Mouse (Mus musculus) heart, embryonic 11.5 days (tissue): ENCODE results near the gene Gm10974. TPM values are rescaled to one million over a fixed set of nuclear protein-coding genes. Genes with fewer than 3 reads are reported as not detected.

Experiments
- ATAC-seq: fragments of 200-750 bp; cut with Nextera tagmentation; replicated peaks from 2 replicates; pipeline ENCODE4 v1.8.0; 2017; ENCODE audit warnings: moderate library complexity; ENCODE audit not compliant: insufficient number of reproducible peaks, low FRiP score, low TSS enrichment
- H3K27ac ChIP-seq: fragments of 300-500 bp; sonication (generic); 2 replicates; pipeline ENCODE4 v1.5.1; 2014; ENCODE audit warnings: mild to moderate bottlenecking, low read depth, low read length
- H3K27me3 ChIP-seq: fragments of 300-500 bp; sonication (generic); 2 replicates; pipeline ENCODE4 v1.6.1; 2014; ENCODE audit warnings: mild to moderate bottlenecking, low read length, mixed read lengths; ENCODE audit not compliant: control insufficient read depth, insufficient read depth
- H3K36me3 ChIP-seq: fragments of 300-500 bp; sonication (generic); 2 replicates; pipeline ENCODE4 v1.6.1; 2014; ENCODE audit warnings: mild to moderate bottlenecking, low read length, moderate library complexity, mixed read lengths; ENCODE audit not compliant: control insufficient read depth, insufficient read depth
- H3K4me1 ChIP-seq: fragments of 300-500 bp; sonication (generic); 2 replicates; pipeline ENCODE4 v1.6.1; 2014; ENCODE audit warnings: low read length; ENCODE audit not compliant: control insufficient read depth, insufficient read depth
- H3K4me2 ChIP-seq: fragments of 300-500 bp; sonication (generic); 2 replicates; pipeline ENCODE4 v1.6.1; 2014; ENCODE audit warnings: mild to moderate bottlenecking, moderate library complexity
- H3K4me3 ChIP-seq: fragments of 300-500 bp; sonication (generic); 2 replicates; pipeline ENCODE4 v1.5.1; 2014; ENCODE audit warnings: low read depth, low read length
- H3K9ac ChIP-seq: fragments of 300-500 bp; sonication (generic); 2 replicates; pipeline ENCODE4 v1.6.1; 2014; ENCODE audit warnings: mild to moderate bottlenecking, low read depth, low read length, moderate library complexity
- H3K9me3 ChIP-seq: fragments of 300-500 bp; sonication (generic); replicated peaks from 2 replicates; pipeline ENCODE4 v1.6.1; 2016; ENCODE audit warnings: low read length; ENCODE audit not compliant: control insufficient read depth
- WGBS: fragments of 180-500 bp; shearing (Covaris S2); extraction: QIAGEN DNeasy Blood & Tissue Kit; methylation state at CpG from one replicate; pipeline ENCODE4 v1.1.7; 2014; ENCODE audit not compliant: insufficient replicate concordance; 5-methylcytosine and 5-hydroxymethylcytosine counted together
- polyA plus RNA-seq: library from polyadenylated mRNA; unstranded; fragments of >200 nt; fragmentation: Nextera tagmentation; extraction: Ambion mirVana; gene quantifications from 2 replicates; pipeline ENCODE4 v1.2.1, GENCODE M21; 2014

Gm10974 gene
- polyA plus RNA-seq = not detected in 2 replicates

DNA sequence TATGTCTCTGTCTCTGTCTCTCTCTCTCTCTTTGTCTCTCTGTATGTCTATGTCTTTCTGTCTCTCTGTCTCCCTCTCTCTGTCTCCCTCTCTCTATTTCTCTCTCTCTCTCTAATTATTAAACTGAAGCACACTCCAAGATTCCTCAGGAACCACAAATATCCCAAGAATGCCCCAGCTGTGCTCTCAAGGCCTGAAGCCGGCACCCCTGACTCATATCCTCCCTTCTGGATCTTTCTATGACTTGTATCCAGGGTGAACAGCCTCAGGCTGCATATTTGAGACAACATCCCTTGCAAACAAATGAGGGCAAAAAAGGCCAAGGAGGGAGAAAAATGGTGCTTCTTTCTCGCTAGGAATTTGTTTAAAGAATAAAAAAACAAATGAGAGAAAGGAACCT, at the start of gene Gm10974:
Gm10974 (plus strand) TSS at position 2 of the 400 bp plus-strand sequence.
- Histone ChIP-seq H3K27me3 (no peaks in the 10 kb centered on the region), H3K9me3 (no peaks in the 10 kb centered on the region), H3K9ac (no peak within 1 kb of the TSS), H3K4me3 (no peak within 1 kb of the TSS), H3K4me1 (peaks cover 5% of the 10 kb centered on the region; the same call in 1 of the 2 replicates), H3K27ac (no peak within 1 kb of the TSS), H3K4me2 (no peak within 1 kb of the TSS), H3K36me3 (no peaks in the 10 kb centered on the region)
- WGBS = 49% methylated on average over 2 of the region's 2 CpGs
- ATAC-seq = no peak

DNA sequence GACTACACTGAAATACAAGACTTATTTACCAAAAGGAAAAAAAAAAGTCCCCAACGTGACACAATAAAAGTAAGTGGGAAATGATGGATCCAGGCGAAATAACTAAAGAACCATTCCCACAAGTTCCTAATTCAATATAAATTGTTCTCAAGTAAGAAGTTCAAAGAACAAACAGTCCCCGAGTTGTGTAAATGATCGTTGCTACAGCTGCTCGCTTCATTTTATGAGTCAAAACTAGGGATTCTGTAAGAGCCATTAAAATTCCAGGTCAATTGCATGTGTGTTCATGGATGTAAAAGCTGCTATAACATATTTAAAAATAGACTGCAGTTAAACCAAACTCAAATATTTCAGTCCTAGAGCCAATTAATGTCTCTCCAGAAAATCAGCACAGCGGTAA, 47.6 kb upstream of the Gm10974 start:
- H3K4me3 ChIP-seq = no peak overlapping the region
- 78% methylated on average over 6 of the region's 6 CpGs for WGBS
- no peak overlapping the region for H3K27ac ChIP-seq
- H3K36me3 ChIP-seq = no peaks in the 10 kb centered on the region; the same call in 1 of the 2 replicates
- no peak overlapping the region for H3K4me2 ChIP-seq
- no peak for ATAC-seq
- peaks cover 4% of the 10 kb centered on the region; the same call in 1 of the 2 replicates for H3K4me1 ChIP-seq
- H3K9me3 ChIP-seq = peaks cover 7% of the 10 kb centered on the region
- H3K9ac ChIP-seq = no peak overlapping the region
- no peaks in the 10 kb centered on the region for H3K27me3 ChIP-seq

- Histone ChIP-seq H3K9me3 (peaks cover 4% of the 10 kb centered on the region), H3K27me3 (no peaks in the 10 kb centered on the region), H3K4me3 (no peak overlapping the region), H3K36me3 (no peaks in the 10 kb centered on the region; the same call in 1 of the 2 replicates), H3K9ac (no peak overlapping the region), H3K4me2 (no peak overlapping the region), H3K27ac (no peak overlapping the region), H3K4me1 (peaks cover 8% of the 10 kb centered on the region)
- ATAC-seq = no peak
- WGBS = 52% methylated on average over 5 of the region's 5 CpGs
These were observed 44.7 kb upstream of the Gm10974 start for GRCm38 (mm10) chr7:66320996-66321395.

- H3K9ac ChIP-seq = no peak overlapping the region
- WGBS = 76% methylated on average over 9 of the region's 9 CpGs
- no peak overlapping the region for H3K4me3 ChIP-seq
- ATAC-seq = no peak
- peaks cover 8% of the 10 kb centered on the region for H3K4me1 ChIP-seq
- H3K9me3 ChIP-seq = no peaks in the 10 kb centered on the region
- no peaks in the 10 kb centered on the region for H3K36me3 ChIP-seq
- H3K4me2 ChIP-seq = no peak overlapping the region
- H3K27ac ChIP-seq = no peak overlapping the region
- no peaks in the 10 kb centered on the region for H3K27me3 ChIP-seq
These were observed 42.3 kb upstream of the Gm10974 start for GRCm38 (mm10) chr7:66323252-66324015.

DNA sequence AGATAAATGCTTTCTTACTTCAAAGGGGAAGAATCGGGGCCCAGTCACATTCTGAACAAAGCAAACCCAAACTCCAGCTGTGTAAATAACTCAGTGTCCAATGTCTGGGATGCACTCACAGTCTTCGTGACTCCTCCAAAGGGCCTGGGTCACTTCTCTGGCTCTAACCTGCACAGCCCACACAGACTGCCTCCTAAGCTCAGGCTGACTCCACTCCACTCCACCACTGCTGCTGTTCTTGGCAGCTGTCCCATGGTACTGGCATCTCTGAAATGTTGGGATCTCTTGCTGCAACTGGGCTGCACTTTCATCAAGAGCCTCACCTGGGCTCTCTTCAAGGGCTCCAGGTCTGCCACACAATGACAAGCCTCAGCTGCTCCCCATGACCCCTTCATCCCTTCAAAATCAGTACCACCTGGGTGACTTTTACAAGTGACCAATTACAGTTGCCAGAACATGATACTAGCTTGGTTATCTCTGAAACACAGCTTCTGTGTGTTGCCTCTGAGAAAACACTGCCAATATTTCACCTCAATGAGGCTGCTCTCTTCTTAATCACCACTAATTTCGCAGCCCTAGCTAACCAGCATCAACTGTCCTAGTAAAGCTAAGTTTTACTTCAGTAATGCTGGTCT, 40.2 kb upstream of the Gm10974 start:
- Histone ChIP-seq H3K36me3 (no peaks in the 10 kb centered on the region), H3K9me3 (no peaks in the 10 kb centered on the region), H3K9ac (no peak overlapping the region), H3K27ac (no peak overlapping the region), H3K27me3 (no peaks in the 10 kb centered on the region), H3K4me3 (no peak overlapping the region), H3K4me2 (no peak overlapping the region), H3K4me1 (peaks cover 8% of the 10 kb centered on the region)
- WGBS = 66% methylated on average over 3 of the region's 3 CpGs
- ATAC-seq = no peak

DNA sequence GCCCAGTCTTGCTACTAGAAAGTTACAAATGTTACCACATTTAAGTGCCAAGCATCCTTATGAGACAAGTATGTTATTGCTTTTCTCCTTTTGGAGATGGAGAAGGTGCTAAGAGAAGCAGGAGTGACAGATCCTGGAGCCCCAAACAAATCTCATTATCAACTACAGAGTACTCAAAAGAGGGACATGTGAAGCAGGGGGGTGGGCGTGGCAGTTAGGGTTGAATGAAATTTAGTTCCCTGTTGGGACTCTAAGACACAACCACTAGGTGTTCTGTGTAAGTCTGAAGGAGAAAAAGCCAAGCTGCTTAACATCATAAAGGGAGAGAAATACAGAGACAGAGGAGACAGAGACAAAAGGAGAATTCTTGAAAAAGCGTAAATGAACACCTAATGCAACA, 38.2 kb upstream of the Gm10974 start:
- ATAC-seq = no peak
- Histone ChIP-seq H3K27me3 (no peaks in the 10 kb centered on the region), H3K9ac (no peak overlapping the region), H3K4me3 (no peak overlapping the region), H3K36me3 (no peaks in the 10 kb centered on the region; the same call in 1 of the 2 replicates), H3K4me2 (no peak overlapping the region), H3K4me1 (peaks cover 4% of the 10 kb centered on the region; the same call in 1 of the 2 replicates), H3K9me3 (no peaks in the 10 kb centered on the region), H3K27ac (no peak overlapping the region)
- 80% methylated on average over 2 of the region's 2 CpGs for WGBS

DNA sequence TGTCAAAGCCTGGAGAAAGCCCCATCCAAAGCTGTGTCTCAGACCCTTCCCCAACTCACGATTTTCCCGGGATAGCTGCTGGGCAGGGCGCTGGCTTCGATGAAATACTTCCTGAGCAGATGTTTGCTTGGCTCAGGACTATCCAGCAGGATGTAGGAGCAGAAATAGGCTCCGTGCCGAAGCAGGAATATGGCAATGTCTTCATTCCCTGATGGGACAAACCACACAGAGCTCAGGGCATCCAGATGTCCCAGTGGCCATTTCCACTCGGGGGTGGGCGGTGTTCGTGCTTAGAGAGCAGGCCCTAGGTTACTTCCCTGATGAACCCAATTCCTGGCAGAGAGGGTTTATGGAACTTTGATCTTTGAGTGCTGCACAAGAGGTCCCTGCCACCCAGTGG, 35.1 kb upstream of the Gm10974 start:
- Histone ChIP-seq H3K9ac (no peak overlapping the region), H3K4me1 (no peaks in the 10 kb centered on the region), H3K9me3 (no peaks in the 10 kb centered on the region), H3K36me3 (peaks cover 3% of the 10 kb centered on the region; the same call in 1 of the 2 replicates), H3K4me3 (no peak overlapping the region), H3K27ac (no peak overlapping the region), H3K4me2 (no peak overlapping the region), H3K27me3 (no peaks in the 10 kb centered on the region)
- 83% methylated on average over 9 of the region's 9 CpGs for WGBS
- ATAC-seq = no peak

DNA sequence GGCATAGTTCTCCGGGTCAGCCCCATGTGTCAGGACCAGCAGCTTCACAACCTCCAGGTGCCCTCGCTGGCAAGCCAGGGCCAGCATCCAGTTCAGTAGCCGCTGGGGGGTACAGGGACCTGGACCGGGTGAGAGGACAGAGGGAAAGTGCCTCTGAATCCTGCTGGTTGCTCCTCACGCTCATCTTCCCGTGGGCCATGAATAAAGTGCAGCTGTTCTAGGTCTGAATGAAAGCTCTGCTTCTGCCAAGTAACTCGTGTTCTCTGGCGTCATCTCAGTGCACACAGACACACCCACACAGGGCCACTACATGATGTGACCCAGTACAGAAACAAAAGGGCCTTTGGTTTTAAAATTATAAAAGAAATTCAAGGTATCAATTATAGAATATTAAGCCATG, 33.4 kb upstream of the Gm10974 start:
- ATAC-seq = no peak
- Histone ChIP-seq H3K9ac (no peak overlapping the region), H3K4me1 (no peaks in the 10 kb centered on the region), H3K36me3 (peaks cover 3% of the 10 kb centered on the region; the same call in 1 of the 2 replicates), H3K4me3 (no peak overlapping the region), H3K27ac (no peak overlapping the region), H3K9me3 (no peaks in the 10 kb centered on the region), H3K4me2 (no peak overlapping the region), H3K27me3 (no peaks in the 10 kb centered on the region)
- WGBS = 77% methylated on average over 8 of the region's 8 CpGs
